Comparison of ENCODE assay signal across 9 mouse cellular contexts in genomic region chr17:45536264-45536663, GRCm38 (mm10). TPM values are rescaled to one million over a fixed set of nuclear protein-coding genes. Genes with fewer than 3 reads are reported as not detected.
A peak's percentile ranks its signal among the peaks of the same experiment; 100 is the strongest.
DNase-seq lines count a peak whose midpoint lies in the region; ATAC-seq and TF ChIP-seq lines count a peak whose summit lies in the region.
"Had no signal": no experiment of that assay in that cellular context is flagged by ENCODE, and none has a peak within 500 bp of the region (broad histone marks: within the 10 kb centered on the region; RNA-seq: fewer than 3 reads in every experiment).

No protein-coding gene starts in this region.

- H3K4me3 ChIP-seq in hindbrain, embryonic 11.5 days (ENCODE audit: low read depth, low read length), result no peak overlapping the region
- H3K4me3 ChIP-seq in hindbrain, embryonic 16.5 days (ENCODE audit: low read length), result no peak overlapping the region
- H3K4me3 ChIP-seq in forebrain, embryonic 15.5 days, result no peak overlapping the region
- no peak overlapping the region for H3K4me3 ChIP-seq in layer of hippocampus, adult 2 months
- H3K4me3 ChIP-seq: gastrocnemius, adult 2 months had no signal

- no peaks in the 10 kb centered on the region for H3K4me1 ChIP-seq in hindbrain, embryonic 11.5 days (replicated peaks; ENCODE audit: control insufficient read depth, insufficient read depth, low read length)
- no peaks in the 10 kb centered on the region for H3K4me1 ChIP-seq in hindbrain, embryonic 16.5 days (ENCODE audit: control insufficient read depth, insufficient read depth, low read depth, low read length)
- peaks cover 14% of the 10 kb centered on the region for H3K4me1 ChIP-seq in forebrain, embryonic 15.5 days

- H3K9me3 ChIP-seq in hindbrain, embryonic 11.5 days (ENCODE audit: control insufficient read depth, low read length), result no peaks in the 10 kb centered on the region
- no peaks in the 10 kb centered on the region for H3K9me3 ChIP-seq in hindbrain, embryonic 16.5 days (ENCODE audit: control insufficient read depth, low read length)
- H3K9me3 ChIP-seq in forebrain, embryonic 15.5 days, result no peaks in the 10 kb centered on the region

- H3K9ac ChIP-seq in hindbrain, embryonic 11.5 days (ENCODE audit: low read depth, low read length), result no peak overlapping the region
- H3K9ac ChIP-seq in hindbrain, embryonic 16.5 days (ENCODE audit: low read depth, low read length), result no peak overlapping the region
- no peak overlapping the region for H3K9ac ChIP-seq in forebrain, embryonic 15.5 days (replicated peaks)

- H3K36me3 ChIP-seq in hindbrain, embryonic 11.5 days (ENCODE audit: control insufficient read depth, insufficient read depth, low read length), result no peaks in the 10 kb centered on the region
- H3K36me3 ChIP-seq in hindbrain, embryonic 16.5 days (ENCODE audit: control insufficient read depth, insufficient read depth, low read length), result no peaks in the 10 kb centered on the region
- H3K36me3 ChIP-seq in forebrain, embryonic 15.5 days, result no peaks in the 10 kb centered on the region

- WGBS in hindbrain, embryonic 11.5 days, result 18% methylated on average over 5 of the region's 5 CpGs
- WGBS in hindbrain, embryonic 16.5 days, result 15% methylated on average over 5 of the region's 5 CpGs
- 8% methylated on average over 5 of the region's 5 CpGs for WGBS in forebrain, embryonic 15.5 days

- H3K4me2 ChIP-seq in hindbrain, embryonic 11.5 days (replicated peaks; ENCODE audit: low read depth, low read length), result no peak overlapping the region
- H3K4me2 ChIP-seq in hindbrain, embryonic 16.5 days (ENCODE audit: low read length), result no peak overlapping the region
- no peak overlapping the region for H3K4me2 ChIP-seq in forebrain, embryonic 15.5 days (replicated peaks)

- ATAC-seq in hindbrain, embryonic 11.5 days (ENCODE audit: low FRiP score), result no peak
- ATAC-seq in hindbrain, embryonic 16.5 days, result no peak
- no peak; the same call in 1 of the 2 replicates for ATAC-seq in forebrain, embryonic 15.5 days (replicated peaks)

- DNase-seq in hindbrain, embryonic 11.5 days (ENCODE audit: low spot score), result peak; percentile 52
- peak; percentile 73 for DNase-seq in thymus, postnatal 4 days
- DNase-seq in thymus, postnatal 36 days, result no peak
- DNase-seq in layer of hippocampus, adult 2 months (ENCODE audit: low spot score in 2 of 2), result no peak
- DNase-seq in left cerebral cortex, adult 18-20 months (ENCODE audit: low spot score in 2 of 2), result no peak
- DNase-seq: gastrocnemius, adult 2 months; lung, adult 2 months had no signal

- peaks cover 16% of the 10 kb centered on the region for H3K27me3 ChIP-seq in hindbrain, embryonic 11.5 days (ENCODE audit: control insufficient read depth, insufficient read depth, low read length)
- peaks cover 9% of the 10 kb centered on the region for H3K27me3 ChIP-seq in hindbrain, embryonic 16.5 days (replicated peaks; ENCODE audit: control insufficient read depth, insufficient read depth, low read length)
- H3K27me3 ChIP-seq in forebrain, embryonic 15.5 days, result peaks cover 10% of the 10 kb centered on the region; the same call in 1 of the 2 replicates

- no peak for TF ChIP-seq CTCF in layer of hippocampus, adult 2 months (conservative IDR thresholded peaks at IDR 0.05)

- no peak overlapping the region for H3K27ac ChIP-seq in hindbrain, embryonic 11.5 days (ENCODE audit: low read depth, low read length)
- no peak overlapping the region for H3K27ac ChIP-seq in hindbrain, embryonic 16.5 days (ENCODE audit: low read depth, low read length)
- peak overlapping the region; percentile 7; the same call in 1 of the 2 replicates for H3K27ac ChIP-seq in forebrain, embryonic 15.5 days (replicated peaks)
- no peak overlapping the region for H3K27ac ChIP-seq in layer of hippocampus, adult 2 months
- H3K27ac ChIP-seq: gastrocnemius, adult 2 months had no signal

RNA-seq across cellular contexts. Expression of gene Tcte1, which starts 13.0 kb away (rescaled TPM):
- polyA plus RNA-seq in hindbrain, embryonic 11.5 days (2014; fragmentation: Nextera tagmentation; extraction: Ambion mirVana), result 2.0 and 2.5 TPM in 2 replicates
- 6.1 and 6.3 TPM in 2 replicates for polyA plus RNA-seq in hindbrain, embryonic 16.5 days (2015; fragmentation: Nextera tagmentation; extraction: Ambion mirVana)
- 4.7 and 4.8 TPM in 2 replicates for polyA plus RNA-seq in forebrain, embryonic 15.5 days (2015; fragmentation: Nextera tagmentation; extraction: Ambion mirVana)
- total RNA-seq in layer of hippocampus, adult 2 months (2021), result 1 to 10 TPM in 1 of 2 experiments, under 1 TPM in 1; 0.56 to 1.0 TPM
- 1 to 10 TPM in 1 of 2 experiments, under 1 TPM in 1; 0.94 to 1.4 TPM for total RNA-seq in left cerebral cortex, adult 18-20 months (2021)
- total RNA-seq: gastrocnemius, adult 2 months had no signal

RNA-seq across cellular contexts. Expression of gene Tmem151b, which starts 13.2 kb away (rescaled TPM):
- 4.7 and 5.6 TPM in 2 replicates for polyA plus RNA-seq in hindbrain, embryonic 11.5 days (2014; fragmentation: Nextera tagmentation; extraction: Ambion mirVana)
- polyA plus RNA-seq in hindbrain, embryonic 16.5 days (2015; fragmentation: Nextera tagmentation; extraction: Ambion mirVana), result 29.3 and 31.7 TPM in 2 replicates
- polyA plus RNA-seq in forebrain, embryonic 15.5 days (2015; fragmentation: Nextera tagmentation; extraction: Ambion mirVana), result 34.5 and 36.2 TPM in 2 replicates
- total RNA-seq in layer of hippocampus, adult 2 months (2021), result 100 to 1,000 TPM; 106 to 112 TPM
- 100 to 1,000 TPM; 129 to 136 TPM for total RNA-seq in left cerebral cortex, adult 18-20 months (2021)
- total RNA-seq: gastrocnemius, adult 2 months had no signal

RNA-seq across cellular contexts. Expression of gene Nfkbie, which starts 19.2 kb away (rescaled TPM):
- 5.6 and 9.0 TPM in 2 replicates for polyA plus RNA-seq in hindbrain, embryonic 11.5 days (2014; fragmentation: Nextera tagmentation; extraction: Ambion mirVana)
- polyA plus RNA-seq in hindbrain, embryonic 16.5 days (2015; fragmentation: Nextera tagmentation; extraction: Ambion mirVana), result 6.1 and 6.8 TPM in 2 replicates
- polyA plus RNA-seq in forebrain, embryonic 15.5 days (2015; fragmentation: Nextera tagmentation; extraction: Ambion mirVana), result 4.2 and 4.6 TPM in 2 replicates
- 1 to 10 TPM; 2.6 to 2.7 TPM for total RNA-seq in layer of hippocampus, adult 2 months (2021)
- total RNA-seq in left cerebral cortex, adult 18-20 months (2021), result 1 to 10 TPM; 1.8 to 2.8 TPM

RNA-seq across cellular contexts. Expression of gene Slc35b2, which starts 27.4 kb away (rescaled TPM):
- 89.9 and 91.5 TPM in 2 replicates for polyA plus RNA-seq in hindbrain, embryonic 11.5 days (2014; fragmentation: Nextera tagmentation; extraction: Ambion mirVana)
- 96.2 and 101 TPM in 2 replicates for polyA plus RNA-seq in hindbrain, embryonic 16.5 days (2015; fragmentation: Nextera tagmentation; extraction: Ambion mirVana)
- 97.9 and 99.8 TPM in 2 replicates for polyA plus RNA-seq in forebrain, embryonic 15.5 days (2015; fragmentation: Nextera tagmentation; extraction: Ambion mirVana)
- 10 to 100 TPM; 31.1 to 31.8 TPM for total RNA-seq in layer of hippocampus, adult 2 months (2021)
- 10 to 100 TPM; 26.0 to 30.0 TPM for total RNA-seq in left cerebral cortex, adult 18-20 months (2021)

RNA-seq across cellular contexts. Expression of gene Aars2, which starts 29.6 kb away (rescaled TPM):
- 13.0 and 14.5 TPM in 2 replicates for polyA plus RNA-seq in hindbrain, embryonic 11.5 days (2014; fragmentation: Nextera tagmentation; extraction: Ambion mirVana)
- polyA plus RNA-seq in hindbrain, embryonic 16.5 days (2015; fragmentation: Nextera tagmentation; extraction: Ambion mirVana), result 20.6 and 21.7 TPM in 2 replicates
- 17.3 and 17.4 TPM in 2 replicates for polyA plus RNA-seq in forebrain, embryonic 15.5 days (2015; fragmentation: Nextera tagmentation; extraction: Ambion mirVana)
- total RNA-seq in layer of hippocampus, adult 2 months (2021), result 10 to 100 TPM; 25.2 to 26.3 TPM
- total RNA-seq in left cerebral cortex, adult 18-20 months (2021), result 10 to 100 TPM; 24.1 to 25.6 TPM

Comparison
In these comparisons a context has a peak if more than half of its experiments do, and no peak if none do; other contexts are left out.
1. DNase-seq: peak in hindbrain, embryonic 11.5 days (single experiment) and thymus, postnatal 4 days (single experiment); none in thymus, postnatal 36 days (0 of 2), layer of hippocampus, adult 2 months (0 of 2) and left cerebral cortex, adult 18-20 months (0 of 2).